13 mouse cellular contexts compared by ENCODE assay signal in genomic region chr14:99749308-99750305, GRCm38 (mm10).
DNase-seq lines count a peak whose midpoint lies in the region; ATAC-seq lines count a peak whose summit lies in the region.
"Had no signal": no experiment of that assay in that cellular context is flagged by ENCODE, and none has a peak within 500 bp of the region (broad histone marks: within the 10 kb centered on the region; RNA-seq: fewer than 3 reads in every experiment).

No protein-coding gene starts in this region.

- ATAC-seq in hindbrain, embryonic 12.5 days (ENCODE audit: low FRiP score): peak; percentile 59; the same call in 1 of the 2 replicates
- peak; percentile 56; the same call in 1 of the 2 replicates for ATAC-seq in midbrain, embryonic 16.5 days
- ATAC-seq: CD4-positive, CD25-positive, alpha-beta regulatory T cell, adult 4 months had no signal

- no peaks in the 10 kb centered on the region for H3K9me3 ChIP-seq in hindbrain, embryonic 12.5 days (replicated peaks)
- no peaks in the 10 kb centered on the region for H3K9me3 ChIP-seq in midbrain, embryonic 16.5 days (replicated peaks; ENCODE audit: control insufficient read depth, low read length, poor library complexity, severe bottlenecking)

- H3K4me3 ChIP-seq in hindbrain, embryonic 12.5 days: no peak overlapping the region
- no peak overlapping the region for H3K4me3 ChIP-seq in midbrain, embryonic 16.5 days (ENCODE audit: low read depth, low read length)

- peak overlapping the region; percentile 52 for H3K27ac ChIP-seq in hindbrain, embryonic 12.5 days
- H3K27ac ChIP-seq in midbrain, embryonic 16.5 days (ENCODE audit: low read length): peak overlapping the region; percentile 67; the same call in 1 of the 2 replicates

- H3K4me2 ChIP-seq in hindbrain, embryonic 12.5 days (replicated peaks): no peak overlapping the region
- no peak overlapping the region; the same call in 1 of the 2 replicates for H3K4me2 ChIP-seq in midbrain, embryonic 16.5 days (ENCODE audit: low read length)

- no peaks in the 10 kb centered on the region for H3K27me3 ChIP-seq in hindbrain, embryonic 12.5 days
- H3K27me3 ChIP-seq in midbrain, embryonic 16.5 days (ENCODE audit: control insufficient read depth, insufficient read depth, low read depth, low read length): no peaks in the 10 kb centered on the region

- no peak overlapping the region for H3K9ac ChIP-seq in hindbrain, embryonic 12.5 days
- no peak overlapping the region for H3K9ac ChIP-seq in midbrain, embryonic 16.5 days (ENCODE audit: low read depth, low read length)

- peak; percentile 34 for DNase-seq in brain, adult 2 months (ENCODE audit: low read depth, low spot score)
- peak; percentile 56 for DNase-seq in brain, embryonic 18.5 days (ENCODE audit: low read depth, low spot score)
- DNase-seq in thymus, postnatal 25 days: no peak
- DNase-seq in adrenal gland, postnatal 25 days: no peak
- no peak for DNase-seq in spleen, postnatal 14 days (ENCODE audit: low spot score in 2 of 2)
- DNase-seq: cerebellum, adult 11-12 months; gastrocnemius, postnatal 10 days; kidney, adult 9 months; liver; lung, adult 2 months had no signal

- H3K4me1 ChIP-seq in hindbrain, embryonic 12.5 days: peaks cover 18% of the 10 kb centered on the region
- peaks cover 16% of the 10 kb centered on the region for H3K4me1 ChIP-seq in midbrain, embryonic 16.5 days (ENCODE audit: control insufficient read depth, insufficient read depth, low read length)

- 40% methylated on average over 12 of the region's 12 CpGs for WGBS in hindbrain, embryonic 12.5 days
- 27% methylated on average over 12 of the region's 12 CpGs for WGBS in midbrain, embryonic 16.5 days

- no peaks in the 10 kb centered on the region for H3K36me3 ChIP-seq in hindbrain, embryonic 12.5 days
- no peaks in the 10 kb centered on the region for H3K36me3 ChIP-seq in midbrain, embryonic 16.5 days (ENCODE audit: control insufficient read depth, insufficient read depth, low read length)

Comparison
In these comparisons a context has a peak if more than half of its experiments do, and no peak if none do; other contexts are left out.
1. DNase-seq: peak in brain, adult 2 months (single experiment) and brain, embryonic 18.5 days (single experiment); none in thymus, postnatal 25 days (single experiment), adrenal gland, postnatal 25 days (single experiment) and spleen, postnatal 14 days (0 of 2).